Mouse (Mus musculus) gonadal fat pad, adult 2 months (tissue): ENCODE measurements around the gene Gprin1. TPM values are rescaled to one million over a fixed set of nuclear protein-coding genes. Genes with fewer than 3 reads are reported as not detected.

Experiments used
- polyA plus RNA-seq: library from polyadenylated mRNA; depleted of rRNA; stranded (reverse); fragments of >200 nt; gene quantifications from 2 replicates; pipeline ENCODE4 v1.2.3, GENCODE M21; 2012; rRNA removed

Gprin1 gene
- polyA plus RNA-seq, 1 experiment, result 0.27 TPM

Other genes with a start within 250 kb of the Gprin1 start
- 11.6 and 14.0 TPM in 2 replicates for gene Simc1, start 246.1 kb downstream of the Gprin1 start, polyA plus RNA-seq
- gene 4833439L19Rik, start 184.4 kb downstream of the Gprin1 start, polyA plus RNA-seq, result 151 and 158 TPM in 2 replicates
- 19.9 and 21.4 TPM in 2 replicates for gene Arl10, start 174.9 kb downstream of the Gprin1 start, polyA plus RNA-seq
- 9.0 and 10.0 TPM in 2 replicates for gene Nop16, start 159.8 kb downstream of the Gprin1 start, polyA plus RNA-seq
- 119 and 123 TPM in 2 replicates for gene Higd2a, start 159.7 kb downstream of the Gprin1 start, polyA plus RNA-seq
- 45.1 and 46.0 TPM in 2 replicates for gene Cltb, start 138.5 kb downstream of the Gprin1 start, polyA plus RNA-seq
- gene Faf2, start 128.1 kb downstream of the Gprin1 start, polyA plus RNA-seq, result 32.7 and 35.9 TPM in 2 replicates
- gene Rnf44, start 56.0 kb downstream of the Gprin1 start, polyA plus RNA-seq, result 117 and 139 TPM in 2 replicates
- gene Cdhr2, start 48.4 kb downstream of the Gprin1 start, polyA plus RNA-seq, result 4.8 and 6.5 TPM in 2 replicates
- not detected in 2 replicates for gene Sncb, start 16.7 kb upstream of the Gprin1 start, polyA plus RNA-seq
- gene Eif4e1b, start 34.1 kb upstream of the Gprin1 start, polyA plus RNA-seq, result 0.11 TPM in 1 of 2 replicates, not detected in the other
- gene Tspan17, start 39.5 kb upstream of the Gprin1 start, polyA plus RNA-seq, result 26.9 and 44.3 TPM in 2 replicates
- 9.2 and 13.9 TPM in 2 replicates for gene Unc5a, start 199.5 kb upstream of the Gprin1 start, polyA plus RNA-seq